Mouse (Mus musculus): ENCODE data around the gene Sgcb. TPM values are rescaled to one million over a fixed set of nuclear protein-coding genes. Genes with fewer than 3 reads are reported as not detected.

The Sgcb gene
- total and polyA plus RNA-seq, 2 experiments, result 0.80 to 1.8 TPM

GRCm38 (mm10) chr5:73601361-73601763 is 46.2 kb downstream of the Sgcb start:
- H3K4me3 ChIP-seq (ENCODE audit: insufficient read depth, low read depth, low read length), result no peak overlapping the region
- no peak for DNase-seq (ENCODE audit: extremely low read depth, low read depth, low spot score)
- no peaks in the 10 kb centered on the region for H3K27me3 ChIP-seq (ENCODE audit: control insufficient read depth, insufficient read depth, low read length)
- 76% methylated on average over 8 of the region's 8 CpGs for WGBS
- no peaks in the 10 kb centered on the region for H3K79me2 ChIP-seq (ENCODE audit: control insufficient read depth, insufficient read depth, low read length)
- H3K27ac ChIP-seq (replicated peaks; ENCODE audit: insufficient read depth, low read depth, low read length), result no peak overlapping the region
- H3K9ac ChIP-seq (ENCODE audit: low read depth, low read length), result no peak overlapping the region
- no peaks in the 10 kb centered on the region for H3K4me1 ChIP-seq (ENCODE audit: control insufficient read depth, insufficient read depth, low read length)
- no peak for TF ChIP-seq CTCF (IDR thresholded peaks at IDR 0.05; ENCODE audit: low read depth, low read length)
- no peak for TF ChIP-seq POLR2A (IDR thresholded peaks at IDR 0.05; ENCODE audit: extremely low read depth, insufficient read depth, low read length)
- no peaks in the 10 kb centered on the region for H3K36me3 ChIP-seq (ENCODE audit: control insufficient read depth, insufficient read depth, low read length)

- Histone ChIP-seq H3K36me3 (ENCODE audit: control insufficient read depth, insufficient read depth, low read length) (no peaks in the 10 kb centered on the region), H3K27me3 (ENCODE audit: control insufficient read depth, insufficient read depth, low read length) (no peaks in the 10 kb centered on the region), H3K4me3 (ENCODE audit: insufficient read depth, low read depth, low read length) (no peak overlapping the region), H3K79me2 (ENCODE audit: control insufficient read depth, insufficient read depth, low read length) (no peaks in the 10 kb centered on the region), H3K4me1 (ENCODE audit: control insufficient read depth, insufficient read depth, low read length) (no peaks in the 10 kb centered on the region), H3K27ac (replicated peaks; ENCODE audit: insufficient read depth, low read depth, low read length) (no peak overlapping the region), H3K9ac (ENCODE audit: low read depth, low read length) (no peak overlapping the region)
- no peak for DNase-seq (ENCODE audit: extremely low read depth, low read depth, low spot score)
- no peak for TF ChIP-seq CTCF (IDR thresholded peaks at IDR 0.05; ENCODE audit: low read depth, low read length)
- TF ChIP-seq POLR2A (IDR thresholded peaks at IDR 0.05; ENCODE audit: extremely low read depth, insufficient read depth, low read length), result no peak
- 73% methylated on average over 2 of the region's 2 CpGs for WGBS
These were observed 47.6 kb downstream of the Sgcb start for GRCm38 (mm10) chr5:73599991-73600390.

GRCm38 (mm10) chr5:73598943-73599695 is 48.5 kb downstream of the Sgcb start:
- H3K27ac ChIP-seq (replicated peaks; ENCODE audit: insufficient read depth, low read depth, low read length), result no peak overlapping the region
- DNase-seq (ENCODE audit: extremely low read depth, low read depth, low spot score), result no peak
- H3K9ac ChIP-seq (ENCODE audit: low read depth, low read length), result no peak overlapping the region
- H3K79me2 ChIP-seq (ENCODE audit: control insufficient read depth, insufficient read depth, low read length), result no peaks in the 10 kb centered on the region
- H3K27me3 ChIP-seq (ENCODE audit: control insufficient read depth, insufficient read depth, low read length), result no peaks in the 10 kb centered on the region
- no peaks in the 10 kb centered on the region for H3K36me3 ChIP-seq (ENCODE audit: control insufficient read depth, insufficient read depth, low read length)
- WGBS, result 73% methylated on average over 5 of the region's 5 CpGs
- no peak overlapping the region for H3K4me3 ChIP-seq (ENCODE audit: insufficient read depth, low read depth, low read length)
- no peaks in the 10 kb centered on the region for H3K4me1 ChIP-seq (ENCODE audit: control insufficient read depth, insufficient read depth, low read length)
- TF ChIP-seq POLR2A (IDR thresholded peaks at IDR 0.05; ENCODE audit: extremely low read depth, insufficient read depth, low read length) (no peak), CTCF (IDR thresholded peaks at IDR 0.05; ENCODE audit: low read depth, low read length) (no peak)

- DNase-seq (ENCODE audit: extremely low read depth, low read depth, low spot score), result no peak
- Histone ChIP-seq H3K36me3 (ENCODE audit: control insufficient read depth, insufficient read depth, low read length) (no peaks in the 10 kb centered on the region), H3K27ac (replicated peaks; ENCODE audit: insufficient read depth, low read depth, low read length) (no peak overlapping the region), H3K9ac (ENCODE audit: low read depth, low read length) (no peak overlapping the region), H3K4me1 (ENCODE audit: control insufficient read depth, insufficient read depth, low read length) (no peaks in the 10 kb centered on the region), H3K79me2 (ENCODE audit: control insufficient read depth, insufficient read depth, low read length) (no peaks in the 10 kb centered on the region), H3K4me3 (ENCODE audit: insufficient read depth, low read depth, low read length) (no peak overlapping the region), H3K27me3 (ENCODE audit: control insufficient read depth, insufficient read depth, low read length) (peaks cover 4% of the 10 kb centered on the region; the same call in 1 of the 2 replicates)
- no peak for TF ChIP-seq CTCF (IDR thresholded peaks at IDR 0.05; ENCODE audit: low read depth, low read length)
- no peak for TF ChIP-seq POLR2A (IDR thresholded peaks at IDR 0.05; ENCODE audit: extremely low read depth, insufficient read depth, low read length)
- WGBS, result 48% methylated on average over 3 of the region's 3 CpGs
These were observed 60.5 kb downstream of the Sgcb start for GRCm38 (mm10) chr5:73587119-73587518.

- H3K27me3 ChIP-seq (ENCODE audit: control insufficient read depth, insufficient read depth, low read length), result peaks cover 4% of the 10 kb centered on the region; the same call in 1 of the 2 replicates
- no peak overlapping the region for H3K9ac ChIP-seq (ENCODE audit: low read depth, low read length)
- 80% methylated on average over 4 of the region's 4 CpGs for WGBS
- H3K27ac ChIP-seq (replicated peaks; ENCODE audit: insufficient read depth, low read depth, low read length), result no peak overlapping the region
- H3K79me2 ChIP-seq (ENCODE audit: control insufficient read depth, insufficient read depth, low read length), result no peaks in the 10 kb centered on the region
- no peak overlapping the region for H3K4me3 ChIP-seq (ENCODE audit: insufficient read depth, low read depth, low read length)
- H3K36me3 ChIP-seq (ENCODE audit: control insufficient read depth, insufficient read depth, low read length), result no peaks in the 10 kb centered on the region
- H3K4me1 ChIP-seq (ENCODE audit: control insufficient read depth, insufficient read depth, low read length), result no peaks in the 10 kb centered on the region
- TF ChIP-seq CTCF (IDR thresholded peaks at IDR 0.05; ENCODE audit: low read depth, low read length) (no peak), POLR2A (IDR thresholded peaks at IDR 0.05; ENCODE audit: extremely low read depth, insufficient read depth, low read length) (no peak)
- DNase-seq (ENCODE audit: extremely low read depth, low read depth, low spot score), result no peak
These were observed 61.0 kb downstream of the Sgcb start for GRCm38 (mm10) chr5:73586597-73586996.

All from liver, adult 2 months (tissue).